Comparison of ENCODE assay signal across 9 mouse cellular contexts in genomic region chr15:25047875-25048274, GRCm38 (mm10).
DNase-seq lines count a peak whose midpoint lies in the region; ATAC-seq and TF ChIP-seq lines count a peak whose summit lies in the region.
"Had no signal": no experiment of that assay in that cellular context is flagged by ENCODE, and none has a peak within 500 bp of the region (broad histone marks: within the 10 kb centered on the region; RNA-seq: fewer than 3 reads in every experiment).

No protein-coding gene starts in this region.

- TF ChIP-seq CTCF in forebrain, postnatal 0 days (IDR thresholded peaks at IDR 0.05; ENCODE audit: low read depth), result peak; percentile 62
- TF ChIP-seq CTCF in liver, postnatal 0 days (IDR thresholded peaks at IDR 0.05; ENCODE audit: low read depth), result peak; percentile 60
- TF ChIP-seq CTCF in stomach, postnatal 0 days (IDR thresholded peaks at IDR 0.05; ENCODE audit: low read depth), result peak; percentile 75

- H3K27me3 ChIP-seq in forebrain, embryonic 11.5 days (ENCODE audit: control insufficient read depth, insufficient read depth, low read length), result no peaks in the 10 kb centered on the region
- no peaks in the 10 kb centered on the region for H3K27me3 ChIP-seq in forebrain, embryonic 15.5 days
- no peaks in the 10 kb centered on the region for H3K27me3 ChIP-seq in midbrain, embryonic 14.5 days (ENCODE audit: control insufficient read depth, insufficient read depth, low read length)
- H3K27me3 ChIP-seq in midbrain, embryonic 13.5 days, result no peaks in the 10 kb centered on the region
- H3K27me3 ChIP-seq in forebrain, postnatal 0 days (ENCODE audit: insufficient read depth, low read length), result no peaks in the 10 kb centered on the region
- no peaks in the 10 kb centered on the region for H3K27me3 ChIP-seq in liver, postnatal 0 days (ENCODE audit: insufficient read depth, low read length)
- no peaks in the 10 kb centered on the region for H3K27me3 ChIP-seq in stomach, postnatal 0 days (ENCODE audit: control insufficient read depth, insufficient read depth, low read length)
- H3K27me3 ChIP-seq: neural tube, embryonic 13.5 days had no signal

- WGBS in forebrain, embryonic 11.5 days, result 53% methylated on average over 1 of the region's 1 CpGs
- WGBS in forebrain, embryonic 15.5 days, result 21% methylated on average over 1 of the region's 1 CpGs
- 39% methylated on average over 1 of the region's 1 CpGs for WGBS in midbrain, embryonic 14.5 days
- WGBS in midbrain, embryonic 13.5 days, result 30% methylated on average over 1 of the region's 1 CpGs
- 33% methylated on average over 1 of the region's 1 CpGs for WGBS in forebrain, postnatal 0 days
- WGBS in liver, postnatal 0 days (ENCODE audit: insufficient replicate concordance), result 25% methylated on average over 1 of the region's 1 CpGs
- whole genome bisulfite sequencing in stomach, postnatal 0 days, result 32% methylated on average over 1 of the region's 1 CpGs

- no peak overlapping the region for H3K4me3 ChIP-seq in forebrain, embryonic 11.5 days (ENCODE audit: low read depth, low read length)
- no peak overlapping the region for H3K4me3 ChIP-seq in forebrain, embryonic 15.5 days
- no peak overlapping the region for H3K4me3 ChIP-seq in midbrain, embryonic 14.5 days (replicated peaks; ENCODE audit: low read depth, low read length)
- H3K4me3 ChIP-seq in midbrain, embryonic 13.5 days (replicated peaks), result no peak overlapping the region
- H3K4me3 ChIP-seq in forebrain, postnatal 0 days (ENCODE audit: low read depth, low read length), result no peak overlapping the region
- no peak overlapping the region for H3K4me3 ChIP-seq in liver, postnatal 0 days (ENCODE audit: low read depth, low read length)
- no peak overlapping the region for H3K4me3 ChIP-seq in stomach, postnatal 0 days (ENCODE audit: low read depth, low read length)
- H3K4me3 ChIP-seq: neural tube, embryonic 13.5 days had no signal

- H3K9ac ChIP-seq in forebrain, embryonic 11.5 days (ENCODE audit: low read length), result no peak overlapping the region
- H3K9ac ChIP-seq in forebrain, embryonic 15.5 days (replicated peaks), result no peak overlapping the region
- no peak overlapping the region for H3K9ac ChIP-seq in midbrain, embryonic 14.5 days (replicated peaks; ENCODE audit: low read length)
- H3K9ac ChIP-seq in midbrain, embryonic 13.5 days (replicated peaks), result no peak overlapping the region
- H3K9ac ChIP-seq in forebrain, postnatal 0 days, result no peak overlapping the region
- no peak overlapping the region for H3K9ac ChIP-seq in liver, postnatal 0 days (replicated peaks)
- no peak overlapping the region for H3K9ac ChIP-seq in stomach, postnatal 0 days (ENCODE audit: low read length)
- H3K9ac ChIP-seq: neural tube, embryonic 13.5 days had no signal

- H3K9me3 ChIP-seq in forebrain, embryonic 11.5 days (ENCODE audit: control insufficient read depth, low read length), result no peaks in the 10 kb centered on the region
- no peaks in the 10 kb centered on the region for H3K9me3 ChIP-seq in forebrain, embryonic 15.5 days
- H3K9me3 ChIP-seq in midbrain, embryonic 14.5 days (ENCODE audit: control insufficient read depth, low read length), result no peaks in the 10 kb centered on the region
- no peaks in the 10 kb centered on the region for H3K9me3 ChIP-seq in midbrain, embryonic 13.5 days
- no peaks in the 10 kb centered on the region for H3K9me3 ChIP-seq in forebrain, postnatal 0 days (ENCODE audit: low read length)
- no peaks in the 10 kb centered on the region for H3K9me3 ChIP-seq in liver, postnatal 0 days (ENCODE audit: low read length)
- H3K9me3 ChIP-seq in stomach, postnatal 0 days (ENCODE audit: control insufficient read depth, low read length), result no peaks in the 10 kb centered on the region
- H3K9me3 ChIP-seq: neural tube, embryonic 13.5 days had no signal

- no peaks in the 10 kb centered on the region for H3K36me3 ChIP-seq in forebrain, embryonic 11.5 days (ENCODE audit: control insufficient read depth, insufficient read depth, low read length)
- no peaks in the 10 kb centered on the region for H3K36me3 ChIP-seq in forebrain, embryonic 15.5 days
- no peaks in the 10 kb centered on the region for H3K36me3 ChIP-seq in midbrain, embryonic 14.5 days (ENCODE audit: control insufficient read depth, insufficient read depth, low read length)
- no peaks in the 10 kb centered on the region for H3K36me3 ChIP-seq in midbrain, embryonic 13.5 days
- no peaks in the 10 kb centered on the region for H3K36me3 ChIP-seq in forebrain, postnatal 0 days (ENCODE audit: insufficient read depth)
- H3K36me3 ChIP-seq in liver, postnatal 0 days (replicated peaks; ENCODE audit: insufficient read depth, low read length), result no peaks in the 10 kb centered on the region
- no peaks in the 10 kb centered on the region for H3K36me3 ChIP-seq in stomach, postnatal 0 days (ENCODE audit: control insufficient read depth, insufficient read depth, low read length)
- H3K36me3 ChIP-seq: neural tube, embryonic 13.5 days had no signal

- H3K4me2 ChIP-seq in forebrain, embryonic 11.5 days (ENCODE audit: low read depth, low read length, severe bottlenecking), result no peak overlapping the region
- no peak overlapping the region for H3K4me2 ChIP-seq in forebrain, embryonic 15.5 days (replicated peaks)
- no peak overlapping the region for H3K4me2 ChIP-seq in midbrain, embryonic 14.5 days (ENCODE audit: low read length)
- no peak overlapping the region for H3K4me2 ChIP-seq in midbrain, embryonic 13.5 days (replicated peaks)
- H3K4me2 ChIP-seq in forebrain, postnatal 0 days (ENCODE audit: low read depth), result no peak overlapping the region
- H3K4me2 ChIP-seq in liver, postnatal 0 days (ENCODE audit: low read depth, low read length), result no peak overlapping the region
- H3K4me2 ChIP-seq in stomach, postnatal 0 days (replicated peaks; ENCODE audit: low read depth), result no peak overlapping the region
- H3K4me2 ChIP-seq: neural tube, embryonic 13.5 days had no signal

- 0 out of 2 replicates have a peak, but pooled peaks have one; percentile 36 for ATAC-seq in forebrain, embryonic 11.5 days (replicated peaks; ENCODE audit: low FRiP score)
- no peak for ATAC-seq in forebrain, embryonic 15.5 days (replicated peaks)
- ATAC-seq in midbrain, embryonic 14.5 days (ENCODE audit: low FRiP score, low TSS enrichment), result no peak
- no peak for ATAC-seq in midbrain, embryonic 13.5 days
- ATAC-seq in forebrain, postnatal 0 days, result no peak
- ATAC-seq in liver, postnatal 0 days, result no peak
- no peak for ATAC-seq in stomach, postnatal 0 days (ENCODE audit: low FRiP score, low TSS enrichment)

- no peak for TF ChIP-seq EP300 in liver, postnatal 0 days (IDR thresholded peaks at IDR 0.05; ENCODE audit: low read depth)
- no peak for TF ChIP-seq EP300 in stomach, postnatal 0 days (optimal IDR thresholded peaks at IDR 0.05)

- no peaks in the 10 kb centered on the region for H3K4me1 ChIP-seq in forebrain, embryonic 11.5 days (replicated peaks; ENCODE audit: control insufficient read depth, insufficient read depth, low read length)
- H3K4me1 ChIP-seq in forebrain, embryonic 15.5 days, result no peaks in the 10 kb centered on the region
- no peaks in the 10 kb centered on the region for H3K4me1 ChIP-seq in midbrain, embryonic 14.5 days (ENCODE audit: control insufficient read depth, insufficient read depth, low read length)
- H3K4me1 ChIP-seq in midbrain, embryonic 13.5 days (replicated peaks), result peaks cover 5% of the 10 kb centered on the region
- H3K4me1 ChIP-seq in forebrain, postnatal 0 days (ENCODE audit: insufficient read depth), result no peaks in the 10 kb centered on the region
- no peaks in the 10 kb centered on the region for H3K4me1 ChIP-seq in liver, postnatal 0 days (ENCODE audit: insufficient read depth)
- no peaks in the 10 kb centered on the region for H3K4me1 ChIP-seq in stomach, postnatal 0 days (replicated peaks; ENCODE audit: control insufficient read depth, insufficient read depth)
- H3K4me1 ChIP-seq: neural tube, embryonic 13.5 days had no signal

- peak; percentile 79 for DNase-seq in forebrain, embryonic 11.5 days (ENCODE audit: low spot score)
- peak; percentile 83 for DNase-seq in midbrain, embryonic 14.5 days
- DNase-seq in adrenal gland, adult 18-20 months (ENCODE audit: low spot score in 2 of 2), result peak; percentile 20 to 48
- peak; percentile 57 for DNase-seq in forebrain, postnatal 0 days
- peak; percentile 58 for DNase-seq in liver, postnatal 0 days
- peak; percentile 71 for DNase-seq in stomach, postnatal 0 days (ENCODE audit: low spot score)

- H3K27ac ChIP-seq in forebrain, embryonic 11.5 days (ENCODE audit: low read depth, low read length), result no peak overlapping the region
- no peak overlapping the region for H3K27ac ChIP-seq in forebrain, embryonic 15.5 days (replicated peaks)
- no peak overlapping the region for H3K27ac ChIP-seq in midbrain, embryonic 14.5 days (replicated peaks; ENCODE audit: low read depth, low read length)
- no peak overlapping the region for H3K27ac ChIP-seq in midbrain, embryonic 13.5 days
- H3K27ac ChIP-seq in forebrain, postnatal 0 days (ENCODE audit: low read depth, low read length), result no peak overlapping the region
- H3K27ac ChIP-seq in liver, postnatal 0 days (ENCODE audit: low read depth), result no peak overlapping the region
- no peak overlapping the region for H3K27ac ChIP-seq in stomach, postnatal 0 days (replicated peaks)
- H3K27ac ChIP-seq: neural tube, embryonic 13.5 days had no signal
